Mouse (Mus musculus): ENCODE results near the gene Slc11a1. TPM values are rescaled to one million over a fixed set of nuclear protein-coding genes. Genes with fewer than 3 reads are reported as not detected.
A peak's percentile ranks its signal among the peaks of the same experiment; 100 is the strongest.
"Not testable (repeated sequence)": the region's sequence is repeated elsewhere in the genome, so short reads cannot be mapped to it uniquely, and the experiment has no call there.

Slc11a1 gene
- polyA plus RNA-seq (2015; fragmentation: Nextera tagmentation; extraction: Ambion mirVana), result 1.9 and 3.2 TPM in 2 replicates

DNA sequence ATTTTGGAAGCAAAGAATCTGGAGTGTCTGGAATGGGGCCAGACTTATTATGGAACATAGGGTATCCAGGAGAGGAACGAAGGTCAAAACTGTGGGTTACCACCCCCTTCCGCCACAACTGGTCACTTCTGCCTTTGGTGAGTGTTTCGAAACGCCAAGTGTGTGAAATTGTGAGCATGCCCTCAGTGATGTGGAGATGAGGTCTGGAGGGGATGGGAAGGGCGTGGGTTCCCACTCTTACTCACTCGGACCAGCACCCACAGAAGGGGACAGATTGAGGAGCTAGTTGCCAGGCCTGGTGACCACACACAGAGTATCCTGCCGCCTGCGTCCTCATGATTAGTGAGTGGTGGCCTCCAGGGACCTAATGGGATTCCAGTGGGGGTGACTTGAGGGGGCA, at the start of gene Slc11a1:
TSS of gene Slc11a1 (plus strand) at position 216 of the 400 bp plus-strand sequence.
- Histone ChIP-seq H3K36me3 (no peaks in the 10 kb centered on the region), H3K4me2 (replicated peaks) (no peak within 1 kb of the TSS), H3K27ac (replicated peaks) (no peak within 1 kb of the TSS), H3K27me3 (no peaks in the 10 kb centered on the region), H3K4me3 (no peak within 1 kb of the TSS), H3K9ac (replicated peaks) (no peak within 1 kb of the TSS), H3K9me3 (no peaks in the 10 kb centered on the region), H3K4me1 (no peaks in the 10 kb centered on the region)
- ATAC-seq (replicated peaks), result no peak
- WGBS, result 69% methylated on average over 8 of the region's 8 CpGs

DNA sequence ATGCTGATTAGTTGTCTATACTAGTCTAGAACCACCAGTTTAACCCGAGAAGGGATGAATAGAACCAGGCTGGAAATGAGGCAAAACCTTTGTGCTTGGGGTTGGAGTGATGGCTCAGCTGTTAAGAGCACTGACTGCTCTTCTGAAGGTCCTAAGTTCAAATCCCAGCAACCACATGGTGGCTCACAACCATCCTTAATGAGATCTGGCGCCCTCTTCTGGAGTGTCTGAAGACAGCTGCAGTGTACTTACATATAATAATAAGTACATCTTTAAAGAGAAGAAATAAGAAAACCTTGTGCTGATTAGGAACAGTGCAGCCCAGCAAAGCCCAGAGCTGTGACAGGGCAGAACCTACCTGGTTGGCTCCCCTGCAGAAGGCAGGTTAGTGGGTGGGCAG, 48.1 kb upstream of the Slc11a1 start:
- not testable (repeated sequence) for H3K27me3 ChIP-seq; H3K9me3 ChIP-seq; H3K9ac ChIP-seq (replicated peaks); H3K4me3 ChIP-seq; H3K27ac ChIP-seq (replicated peaks); H3K4me2 ChIP-seq (replicated peaks); H3K4me1 ChIP-seq; ATAC-seq (replicated peaks); H3K36me3 ChIP-seq
- WGBS, result 75% methylated on average over 2 of the region's 2 CpGs

DNA sequence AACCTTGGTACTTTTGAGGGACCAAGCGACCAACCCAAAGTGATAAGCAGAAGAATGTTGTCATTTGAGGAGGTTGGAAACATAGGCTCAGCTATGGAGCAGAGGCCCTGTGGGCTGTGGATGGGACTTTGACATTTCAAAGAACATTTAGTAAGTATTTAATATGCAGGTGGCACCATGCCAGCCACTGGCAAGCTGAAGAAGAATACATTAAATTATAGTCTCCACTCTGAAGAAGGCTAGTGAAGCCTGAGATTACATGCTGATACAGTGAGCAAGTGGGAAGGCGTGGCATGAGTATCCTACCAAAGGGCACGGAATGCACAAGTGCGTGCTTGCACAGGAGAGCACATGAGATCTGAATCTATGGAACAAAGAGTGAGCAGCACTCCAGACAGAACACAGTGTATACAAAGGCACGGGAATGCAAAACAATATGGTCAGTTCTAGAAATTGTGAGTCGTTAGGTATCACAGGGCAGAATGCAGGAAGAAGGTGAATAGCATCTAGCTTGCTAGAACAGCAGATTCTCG, 45.0 kb upstream of the Slc11a1 start:
- no peak overlapping the region for H3K4me2 ChIP-seq (replicated peaks)
- ATAC-seq (replicated peaks), result no peak
- no peaks in the 10 kb centered on the region for H3K9me3 ChIP-seq
- H3K4me3 ChIP-seq, result no peak overlapping the region
- no peaks in the 10 kb centered on the region for H3K27me3 ChIP-seq
- no peak overlapping the region for H3K9ac ChIP-seq (replicated peaks)
- WGBS, result 57% methylated on average over 7 of the region's 7 CpGs
- H3K27ac ChIP-seq (replicated peaks), result peak overlapping the region; percentile 89; the same call in 1 of the 2 replicates
- no peaks in the 10 kb centered on the region for H3K36me3 ChIP-seq
- H3K4me1 ChIP-seq, result peaks cover 27% of the 10 kb centered on the region

DNA sequence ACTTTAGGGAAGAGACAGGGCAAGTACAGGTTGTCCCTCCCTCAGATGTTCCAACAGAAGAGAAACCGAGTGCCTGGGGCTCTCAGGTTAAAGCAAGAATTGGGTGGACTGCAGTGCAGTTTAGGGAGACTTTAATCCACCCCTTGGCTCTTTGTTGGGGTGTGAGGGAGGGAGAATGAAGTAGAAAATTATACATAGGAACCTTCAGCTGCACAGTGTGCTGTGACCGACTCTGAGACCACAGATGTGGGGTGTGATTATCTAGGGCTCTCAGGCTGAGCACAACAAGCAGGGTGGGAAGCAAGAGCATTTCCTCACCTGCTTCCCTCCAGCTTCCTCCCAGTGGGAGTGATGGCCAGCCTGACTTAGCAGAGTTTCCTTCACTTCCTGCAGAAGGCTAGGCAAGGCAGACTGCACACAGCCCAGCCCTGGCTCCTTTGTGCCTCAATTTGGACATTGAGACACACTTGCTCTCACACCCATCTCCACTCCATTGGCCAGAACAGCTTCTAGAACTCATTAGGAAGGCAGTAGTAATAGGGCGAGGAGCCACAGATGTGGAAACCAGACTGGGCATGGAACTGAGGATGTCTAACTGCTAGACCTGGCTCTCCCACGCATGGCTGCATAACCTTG, 43.8 kb upstream of the Slc11a1 start:
- WGBS, result 82% methylated on average over 4 of the region's 4 CpGs
- Histone ChIP-seq H3K36me3 (no peaks in the 10 kb centered on the region), H3K9ac (replicated peaks) (no peak overlapping the region), H3K27me3 (no peaks in the 10 kb centered on the region), H3K4me2 (replicated peaks) (no peak overlapping the region), H3K27ac (replicated peaks) (peak overlapping the region; percentile 89), H3K4me1 (peaks cover 27% of the 10 kb centered on the region), H3K9me3 (no peaks in the 10 kb centered on the region), H3K4me3 (no peak overlapping the region)
- no peak for ATAC-seq (replicated peaks)

DNA sequence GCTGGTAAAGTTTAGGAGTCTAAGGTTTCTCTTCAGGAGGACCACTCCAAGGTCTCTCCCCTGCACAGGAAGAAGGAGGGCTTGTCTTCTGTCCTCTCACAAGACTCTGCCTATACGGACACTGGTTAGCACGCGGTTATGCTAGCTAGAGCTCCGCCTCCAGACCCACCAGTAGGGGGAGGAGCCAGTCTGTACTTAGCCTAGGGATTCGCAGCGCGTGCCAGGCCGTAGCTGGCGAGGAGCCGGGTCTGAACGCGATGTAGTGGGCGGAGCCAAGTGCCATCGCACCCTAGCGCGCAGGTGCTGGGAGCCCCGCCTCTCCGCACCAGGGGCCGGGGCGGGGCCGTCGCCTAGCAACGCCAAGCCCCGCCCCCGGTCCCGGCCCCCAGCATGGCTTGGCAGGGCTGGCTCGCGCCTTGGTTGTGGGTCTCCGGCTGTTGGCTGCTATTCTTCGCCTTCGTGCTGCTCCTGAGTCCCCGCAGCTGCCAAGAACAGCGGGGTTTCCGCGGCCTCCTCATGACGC, 42.7 kb upstream of the Slc11a1 start:
- Histone ChIP-seq H3K9ac (replicated peaks) (peak overlapping the region; percentile 58), H3K36me3 (no peaks in the 10 kb centered on the region), H3K27ac (replicated peaks) (peak overlapping the region; percentile 89), H3K9me3 (no peaks in the 10 kb centered on the region), H3K4me2 (replicated peaks) (peak overlapping the region; percentile 83), H3K4me3 (peak overlapping the region; percentile 53), H3K27me3 (no peaks in the 10 kb centered on the region), H3K4me1 (peaks cover 27% of the 10 kb centered on the region)
- peak; percentile 97 for ATAC-seq (replicated peaks)
- WGBS, result under 1% methylated on average over 36 of the region's 36 CpGs

DNA sequence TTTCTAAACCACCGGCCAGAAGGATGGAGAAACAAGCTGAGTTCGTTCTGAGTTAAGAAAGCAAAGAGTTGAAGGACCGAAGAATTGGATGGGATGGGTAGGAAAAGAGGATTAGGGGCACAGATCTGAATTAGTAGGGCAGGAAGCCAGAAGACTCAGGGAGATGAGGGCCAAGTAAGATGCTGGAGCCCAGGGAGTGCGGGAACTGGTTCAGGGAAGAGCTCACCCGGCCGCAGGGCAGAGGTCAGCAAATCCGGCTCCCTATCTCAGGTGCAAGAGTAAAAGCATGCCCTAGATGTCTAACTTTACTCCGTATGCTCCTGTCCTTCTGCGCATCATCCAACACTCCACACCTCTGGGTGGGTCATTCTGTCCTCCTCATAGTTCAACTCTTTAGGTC, 42.1 kb upstream of the Slc11a1 start:
- Histone ChIP-seq H3K9ac (replicated peaks) (peak overlapping the region; percentile 58), H3K9me3 (no peaks in the 10 kb centered on the region), H3K36me3 (no peaks in the 10 kb centered on the region), H3K4me2 (replicated peaks) (peak overlapping the region; percentile 83), H3K27me3 (no peaks in the 10 kb centered on the region), H3K27ac (replicated peaks) (peak overlapping the region; percentile 89), H3K4me1 (peaks cover 30% of the 10 kb centered on the region), H3K4me3 (peak overlapping the region; percentile 53)
- 2% methylated on average over 9 of the region's 9 CpGs for WGBS
- ATAC-seq (replicated peaks), result peak; percentile 6

DNA sequence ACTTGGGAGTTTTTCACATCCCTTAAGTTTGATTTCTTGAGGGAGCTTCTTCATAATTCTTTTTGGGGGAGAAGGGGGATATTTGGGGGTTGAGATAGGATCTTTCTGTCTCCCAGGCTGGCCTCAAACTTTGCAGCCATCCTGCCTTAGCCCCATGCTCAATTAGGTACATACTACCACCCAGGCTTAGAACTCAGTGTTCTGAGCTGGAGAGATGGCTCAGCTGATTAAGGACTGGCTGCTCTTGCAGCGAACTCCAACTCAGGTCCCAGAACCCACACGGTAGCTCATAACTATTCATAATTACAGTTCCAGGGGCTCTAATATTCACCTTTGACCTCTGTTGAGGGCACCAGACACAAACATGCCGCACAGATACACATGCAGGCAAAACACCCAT, 40.4 kb upstream of the Slc11a1 start:
- Histone ChIP-seq H3K9me3 (no peaks in the 10 kb centered on the region), H3K36me3 (no peaks in the 10 kb centered on the region), H3K4me3 (no peak overlapping the region), H3K27me3 (no peaks in the 10 kb centered on the region), H3K9ac (replicated peaks) (no peak overlapping the region), H3K4me2 (replicated peaks) (no peak overlapping the region), H3K4me1 (peaks cover 30% of the 10 kb centered on the region), H3K27ac (replicated peaks) (no peak overlapping the region)
- no peak for ATAC-seq (replicated peaks)
- WGBS, result 77% methylated on average over 3 of the region's 3 CpGs

DNA sequence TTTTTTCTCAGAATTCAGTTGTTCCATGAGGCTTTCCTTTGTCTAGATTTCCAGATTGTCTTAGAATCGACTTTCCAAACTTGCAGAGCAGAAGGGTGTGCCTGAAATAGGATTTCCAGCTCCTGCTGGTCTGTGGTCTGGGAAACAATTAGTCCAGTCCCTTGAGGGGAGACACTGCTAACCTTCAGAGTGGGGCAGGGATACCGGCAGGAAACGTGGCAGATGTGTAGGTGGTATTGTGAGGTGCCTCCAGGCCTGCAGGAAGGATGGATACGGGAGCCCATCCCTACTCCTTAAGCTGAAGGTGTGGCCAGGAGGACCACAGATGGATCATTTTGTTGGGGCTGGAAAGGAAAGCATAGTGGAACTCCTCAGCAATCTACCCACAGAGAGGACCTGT, 40.0 kb upstream of the Slc11a1 start:
- no peak overlapping the region for H3K9ac ChIP-seq (replicated peaks)
- H3K4me2 ChIP-seq (replicated peaks), result no peak overlapping the region
- no peaks in the 10 kb centered on the region for H3K9me3 ChIP-seq
- no peak for ATAC-seq (replicated peaks)
- peaks cover 27% of the 10 kb centered on the region for H3K4me1 ChIP-seq
- WGBS, result 63% methylated on average over 4 of the region's 4 CpGs
- H3K27ac ChIP-seq (replicated peaks), result no peak overlapping the region
- no peaks in the 10 kb centered on the region for H3K36me3 ChIP-seq
- H3K4me3 ChIP-seq, result no peak overlapping the region
- H3K27me3 ChIP-seq, result no peaks in the 10 kb centered on the region

DNA sequence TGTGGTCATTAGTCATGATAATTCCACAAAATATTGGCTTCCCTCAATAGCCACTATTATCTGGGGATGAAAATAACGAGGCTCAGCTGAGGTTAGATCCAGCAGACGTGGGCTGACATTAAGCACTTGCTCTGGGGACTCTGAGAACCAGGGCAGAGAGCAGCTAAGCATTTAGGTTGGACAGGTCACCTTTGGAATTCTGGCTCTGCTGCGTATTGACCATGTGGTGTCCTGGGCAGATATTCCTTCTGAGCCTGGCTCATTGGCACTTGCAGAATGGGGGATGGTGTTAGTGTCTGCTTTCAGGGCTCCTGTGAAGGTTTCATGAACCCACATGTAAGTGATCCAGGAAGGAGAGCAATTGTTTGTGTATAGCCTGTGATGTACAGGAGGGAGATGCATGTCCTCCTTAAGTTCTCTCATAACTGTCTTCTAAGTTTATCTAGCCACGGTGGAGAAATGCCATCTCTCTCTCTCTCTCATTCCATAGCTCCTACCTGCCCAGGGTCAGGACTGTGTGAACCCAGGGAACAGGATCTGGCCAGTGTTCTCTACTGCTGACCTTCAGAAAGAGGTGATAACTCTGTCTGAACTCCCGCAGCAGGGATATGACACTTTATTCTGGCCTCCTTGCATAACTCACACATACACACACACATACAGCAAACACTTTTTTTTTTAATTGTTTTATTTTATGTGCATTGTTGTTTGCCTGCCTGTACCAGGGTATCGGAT, 39.4 kb upstream of the Slc11a1 start:
- peaks cover 23% of the 10 kb centered on the region for H3K4me1 ChIP-seq
- no peaks in the 10 kb centered on the region for H3K27me3 ChIP-seq
- 78% methylated on average over 6 of the region's 6 CpGs for WGBS
- no peak for ATAC-seq (replicated peaks)
- H3K36me3 ChIP-seq, result no peaks in the 10 kb centered on the region
- H3K27ac ChIP-seq (replicated peaks), result no peak overlapping the region
- H3K9ac ChIP-seq (replicated peaks), result no peak overlapping the region
- no peak overlapping the region for H3K4me3 ChIP-seq
- no peak overlapping the region for H3K4me2 ChIP-seq (replicated peaks)
- no peaks in the 10 kb centered on the region for H3K9me3 ChIP-seq

DNA sequence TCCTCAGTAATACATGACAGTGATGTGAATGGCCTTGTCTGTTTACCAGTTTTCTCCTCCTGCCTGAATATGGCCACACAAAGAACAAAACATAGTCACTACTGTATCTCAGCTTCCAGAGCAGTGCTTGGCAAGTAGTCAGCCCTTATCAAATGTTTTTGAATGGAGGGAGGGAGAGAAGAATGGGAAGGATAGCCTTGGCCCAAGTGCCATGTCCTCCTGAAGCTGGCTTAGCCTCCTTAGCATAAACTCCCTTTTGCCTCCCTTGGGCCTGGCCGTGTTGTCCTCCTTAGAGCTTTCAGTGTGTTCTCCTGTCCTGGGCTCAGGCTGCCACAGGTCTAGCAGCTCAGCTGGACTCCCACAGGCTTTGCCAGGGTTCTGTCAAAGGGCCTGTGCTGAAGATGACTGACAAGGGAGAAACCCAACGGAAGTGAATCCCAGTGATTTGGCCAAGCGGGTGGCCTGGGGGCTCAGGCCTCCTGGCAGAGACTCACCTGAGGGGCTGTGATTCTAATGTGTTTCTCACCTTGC, 37.7 kb upstream of the Slc11a1 start:
- 76% methylated on average over 3 of the region's 3 CpGs for WGBS
- no peak for ATAC-seq (replicated peaks)

DNA sequence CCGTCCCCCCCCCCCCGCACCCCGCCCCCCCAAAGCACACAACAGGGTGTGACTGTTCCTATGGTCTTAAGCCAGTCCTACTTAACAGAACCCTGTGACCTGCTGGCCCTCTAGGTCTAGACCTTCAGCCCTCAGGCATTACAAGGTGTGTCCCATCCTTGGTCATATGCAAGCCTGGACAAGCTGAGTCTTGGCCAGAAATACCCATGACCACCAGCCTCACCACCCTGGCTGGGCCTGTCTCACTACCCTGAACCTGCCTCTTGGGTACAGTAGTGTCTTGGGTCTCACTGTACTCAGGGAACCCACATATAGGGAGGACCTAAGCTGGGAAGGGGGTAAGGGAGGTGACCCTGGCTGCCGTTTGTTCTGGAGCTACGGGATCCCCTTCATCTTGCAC, 37.0 kb upstream of the Slc11a1 start:
- Histone ChIP-seq H3K4me2 (replicated peaks) (no peak overlapping the region), H3K27ac (replicated peaks) (no peak overlapping the region), H3K27me3 (no peaks in the 10 kb centered on the region), H3K9me3 (no peaks in the 10 kb centered on the region), H3K4me3 (no peak overlapping the region), H3K4me1 (peaks cover 15% of the 10 kb centered on the region), H3K9ac (replicated peaks) (no peak overlapping the region), H3K36me3 (no peaks in the 10 kb centered on the region)
- WGBS, result 91% methylated on average over 3 of the region's 5 CpGs
- no peak for ATAC-seq (replicated peaks)

More for the DNA sequence above, 37.7 kb upstream of the Slc11a1 start:
- no peaks in the 10 kb centered on the region for H3K27me3 ChIP-seq
- H3K27ac ChIP-seq (replicated peaks), result no peak overlapping the region
- H3K4me3 ChIP-seq, result no peak overlapping the region
- H3K9ac ChIP-seq (replicated peaks), result no peak overlapping the region
- peaks cover 16% of the 10 kb centered on the region for H3K4me1 ChIP-seq
- no peaks in the 10 kb centered on the region for H3K36me3 ChIP-seq
- H3K4me2 ChIP-seq (replicated peaks), result no peak overlapping the region
- no peaks in the 10 kb centered on the region for H3K9me3 ChIP-seq

DNA sequence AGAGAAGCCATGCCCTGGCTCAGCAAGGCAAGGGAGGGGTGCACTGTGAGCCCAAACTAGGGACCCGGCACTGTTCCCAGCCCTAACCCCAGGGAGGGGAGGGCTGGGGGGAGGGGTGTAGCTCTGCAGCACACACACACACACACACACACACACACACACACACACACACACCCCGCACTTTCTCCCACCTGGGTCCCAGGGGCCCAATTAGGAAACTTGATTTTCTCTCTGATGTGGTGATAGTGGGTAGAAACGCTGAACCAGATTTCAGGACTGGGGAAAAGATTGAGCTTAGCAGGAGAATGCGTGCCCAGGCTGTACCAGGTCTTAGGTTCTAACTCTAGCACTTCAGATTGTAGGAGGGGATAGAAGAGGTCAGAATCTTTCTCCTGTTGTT, 36.4 kb upstream of the Slc11a1 start:
- Histone ChIP-seq H3K9me3 (no peaks in the 10 kb centered on the region), H3K27ac (replicated peaks) (no peak overlapping the region)
- WGBS, result 83% methylated on average over 3 of the region's 4 CpGs

More for the DNA sequence above, 36.4 kb upstream of the Slc11a1 start:
- Histone ChIP-seq H3K9ac (replicated peaks) (no peak overlapping the region), H3K36me3 (no peaks in the 10 kb centered on the region), H3K4me2 (replicated peaks) (no peak overlapping the region), H3K4me1 (peaks cover 15% of the 10 kb centered on the region), H3K27me3 (no peaks in the 10 kb centered on the region), H3K4me3 (no peak overlapping the region)
- ATAC-seq (replicated peaks), result no peak
